In the genomic region with DNA sequence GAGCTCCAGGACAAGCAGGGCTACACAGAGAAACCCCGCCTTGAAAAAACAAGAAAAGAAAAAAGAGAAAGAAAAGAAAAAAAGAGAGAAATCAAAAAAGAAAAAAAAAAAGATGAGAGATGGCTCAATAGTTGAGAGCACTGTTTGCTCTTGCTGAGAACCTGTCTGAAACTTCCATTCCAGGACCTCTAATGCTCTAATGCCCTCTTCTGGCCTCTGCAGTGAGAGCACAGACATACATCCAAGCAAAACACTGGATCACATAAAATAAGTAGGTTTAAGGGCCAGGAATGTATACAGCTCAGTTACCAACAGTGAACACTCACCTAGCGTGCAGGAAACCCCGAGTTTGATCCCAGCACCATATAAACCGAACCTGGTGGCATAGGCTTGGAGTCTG, we compare ENCODE assay signal across 18 mouse cellular contexts. TPM values are rescaled to one million over a fixed set of nuclear protein-coding genes. Genes with fewer than 3 reads are reported as not detected.
A peak's percentile ranks its signal among the peaks of the same experiment; 100 is the strongest.
DNase-seq lines count a peak whose midpoint lies in the region; ATAC-seq and TF ChIP-seq lines count a peak whose summit lies in the region.
"Had no signal": no experiment of that assay in that cellular context is flagged by ENCODE, and none has a peak within 500 bp of the region (broad histone marks: within the 10 kb centered on the region; RNA-seq: fewer than 3 reads in every experiment).

No protein-coding gene starts in this region.

- TF ChIP-seq POLR2A in heart, adult 2 months (IDR thresholded peaks at IDR 0.05; ENCODE audit: insufficient read depth, low read depth, low read length) = no peak

- no peaks in the 10 kb centered on the region for H3K4me1 ChIP-seq in heart, adult 2 months (ENCODE audit: control insufficient read depth, insufficient read depth, low read length)
- no peaks in the 10 kb centered on the region for H3K4me1 ChIP-seq in liver, embryonic 11.5 days (replicated peaks; ENCODE audit: control insufficient read depth, insufficient read depth, low read length)
- H3K4me1 ChIP-seq: embryonic facial prominence, embryonic 13.5 days; forebrain, embryonic 12.5 days; liver, embryonic 13.5 days; neural tube, embryonic 15.5 days had no signal

- no peak overlapping the region for H3K4me3 ChIP-seq in heart, adult 2 months
- no peak overlapping the region for H3K4me3 ChIP-seq in liver, embryonic 11.5 days (ENCODE audit: low read depth, low read length)
- H3K4me3 ChIP-seq: embryonic facial prominence, embryonic 13.5 days; forebrain, embryonic 12.5 days; liver, embryonic 13.5 days; neural tube, embryonic 15.5 days had no signal

- H3K4me2 ChIP-seq in liver, embryonic 11.5 days = no peak overlapping the region
- H3K4me2 ChIP-seq: embryonic facial prominence, embryonic 13.5 days; forebrain, embryonic 12.5 days; liver, embryonic 13.5 days; neural tube, embryonic 15.5 days had no signal

- no peaks in the 10 kb centered on the region for H3K79me2 ChIP-seq in heart, adult 2 months (replicated peaks; ENCODE audit: control insufficient read depth, insufficient read depth, low read length)

- no peak for DNase-seq in heart, adult 2 months
- DNase-seq in heart, postnatal 25 days (ENCODE audit: low spot score) = no peak
- peak; percentile 53 for DNase-seq in 3T3-L1 (ENCODE audit: low read depth, low spot score)
- DNase-seq in Patski (ENCODE audit: low read depth, low spot score) = no peak
- DNase-seq in liver, embryonic 11.5 days (ENCODE audit: low spot score) = no peak
- no peak for DNase-seq in MN1 (ENCODE audit: low spot score)
- DNase-seq in left cerebral cortex, postnatal 4 days = no peak
- DNase-seq in adrenal gland, adult (ENCODE audit: inconsistent age in 2 of 2, low spot score in 1 of 2) = no peak
- DNase-seq: adrenal gland, postnatal 36 days; heart, adult 18-20 months; heart, postnatal 14 days; kidney, postnatal 36 days; liver, embryonic 13.5 days; retina, postnatal 1 day; spleen, adult 18-20 months had no signal

- ATAC-seq in Patski = no peak
- ATAC-seq in liver, embryonic 11.5 days (replicated peaks; ENCODE audit: low FRiP score) = peak; percentile 64

- 0 out of 2 replicates have a peak, but pooled peaks have one; percentile 11 for TF ChIP-seq CTCF in heart, adult 2 months (IDR thresholded peaks at IDR 0.05)
- peak; percentile 43 for TF ChIP-seq CTCF in Patski (IDR thresholded peaks at IDR 0.05)

- POLR2A ChIA-PET in Patski (lab: Charles Lee) = no interaction called here

- WGBS in heart, adult 2 months = 88% methylated on average over 4 of the region's 4 CpGs
- 77% methylated on average over 4 of the region's 4 CpGs for WGBS in liver, embryonic 11.5 days

- H3K36me3 ChIP-seq in heart, adult 2 months (ENCODE audit: control insufficient read depth, insufficient read depth, low read length) = no peaks in the 10 kb centered on the region
- H3K36me3 ChIP-seq in liver, embryonic 11.5 days (ENCODE audit: control insufficient read depth, insufficient read depth, low read length) = no peaks in the 10 kb centered on the region
- H3K36me3 ChIP-seq: embryonic facial prominence, embryonic 13.5 days; forebrain, embryonic 12.5 days; liver, embryonic 13.5 days; neural tube, embryonic 15.5 days had no signal

- H3K27ac ChIP-seq in heart, adult 2 months = no peak overlapping the region
- no peak overlapping the region for H3K27ac ChIP-seq in liver, embryonic 11.5 days (ENCODE audit: low read depth, low read length)
- H3K27ac ChIP-seq: embryonic facial prominence, embryonic 13.5 days; forebrain, embryonic 12.5 days; liver, embryonic 13.5 days; neural tube, embryonic 15.5 days had no signal

- H3K9ac ChIP-seq in heart, adult 2 months (ENCODE audit: low read depth, low read length) = no peak overlapping the region
- H3K9ac ChIP-seq in liver, embryonic 11.5 days (ENCODE audit: low read depth, low read length) = no peak overlapping the region
- H3K9ac ChIP-seq: embryonic facial prominence, embryonic 13.5 days; forebrain, embryonic 12.5 days; liver, embryonic 13.5 days; neural tube, embryonic 15.5 days had no signal

- CTCF ChIA-PET in Patski (lab: Charles Lee) = no interaction called here

- no peaks in the 10 kb centered on the region for H3K9me3 ChIP-seq in liver, embryonic 11.5 days (ENCODE audit: control insufficient read depth, low read length)
- H3K9me3 ChIP-seq: embryonic facial prominence, embryonic 13.5 days; forebrain, embryonic 12.5 days; liver, embryonic 13.5 days; neural tube, embryonic 15.5 days had no signal

- H3K27me3 ChIP-seq in heart, adult 2 months (ENCODE audit: control insufficient read depth, insufficient read depth, low read length) = no peaks in the 10 kb centered on the region
- no peaks in the 10 kb centered on the region for H3K27me3 ChIP-seq in Patski
- no peaks in the 10 kb centered on the region for H3K27me3 ChIP-seq in liver, embryonic 11.5 days (replicated peaks; ENCODE audit: control insufficient read depth, insufficient read depth, low read length)
- H3K27me3 ChIP-seq: embryonic facial prominence, embryonic 13.5 days; forebrain, embryonic 12.5 days; liver, embryonic 13.5 days; neural tube, embryonic 15.5 days had no signal

- intact Hi-C loops in heart, adult 2 months (cut with DNase I) = no loop called here
- intact Hi-C loops in heart, postnatal 25 days (cut with DNase I) = no loop called here
- intact Hi-C loops in left cerebral cortex, postnatal 4 days (cut with DNase I) = no loop called here

- no peak for TF ChIP-seq EP300 in heart, adult 2 months (IDR thresholded peaks at IDR 0.05; ENCODE audit: insufficient read depth, low read depth, low read length)

- in situ Hi-C loops in Patski (cut with MboI; ENCODE audit: low pct_unique_long_range_greater_than_20kb) = no loop called here

RNA-seq across cellular contexts. Expression of a gene that starts 8.1 kb away (rescaled TPM):
- 10 to 100 TPM; 54.8 to 65.4 TPM for total RNA-seq in heart, adult 2 months (2021)
- polyA plus RNA-seq in heart, adult 2 months (2012; rRNA removed) = 14.8 and 25.6 TPM in 2 replicates
- 10 to 100 TPM; 59.5 to 60.2 TPM for total RNA-seq in heart, postnatal 25 days (2021)
- polyA plus RNA-seq in Patski (2021) = 104 TPM
- 73.2 and 75.3 TPM in 2 replicates for polyA plus RNA-seq in liver, embryonic 11.5 days (2014; fragmentation: Nextera tagmentation; extraction: Ambion mirVana)
- 100 to 1,000 TPM in 1 of 2 experiments, 10 to 100 TPM in 1; 89.8 to 106 TPM for total RNA-seq in left cerebral cortex, postnatal 4 days (2021)

RNA-seq across cellular contexts. Expression of a gene that starts 57.1 kb away (rescaled TPM):
- 10 to 100 TPM; 11.1 TPM for total RNA-seq in heart, adult 2 months (2021)
- 2.4 and 4.1 TPM in 2 replicates for polyA plus RNA-seq in heart, adult 2 months (2012; rRNA removed)
- total RNA-seq in heart, postnatal 25 days (2021) = 10 to 100 TPM; 15.7 to 15.9 TPM
- polyA plus RNA-seq in Patski (2021) = 9.8 TPM
- polyA plus RNA-seq in liver, embryonic 11.5 days (2014; fragmentation: Nextera tagmentation; extraction: Ambion mirVana) = 28.2 and 31.6 TPM in 2 replicates
- 10 to 100 TPM; 30.8 to 31.7 TPM for total RNA-seq in left cerebral cortex, postnatal 4 days (2021)
